Mouse (Mus musculus): Measurements from ENCODE around the gene Praf2. TPM values are rescaled to one million over a fixed set of nuclear protein-coding genes. Genes with fewer than 3 reads are reported as not detected.

The Praf2 gene
- polyA plus RNA-seq, 1 experiment from 2014 or later: 73.1 TPM

Other genes starting within 250 kb of the Praf2 start
- gene Foxp3, start 154.8 kb upstream of the Praf2 start, polyA plus RNA-seq (2015; fragmentation: Nextera tagmentation; extraction: Ambion mirVana): 0.14 TPM in 1 of 2 replicates, not detected in the other
- 1.6 and 2.5 TPM in 2 replicates for gene Ppp1r3f, start 154.2 kb upstream of the Praf2 start, polyA plus RNA-seq (2015; fragmentation: Nextera tagmentation; extraction: Ambion mirVana)
- 26.9 and 30.4 TPM in 2 replicates for gene Ccdc22, start 122.9 kb upstream of the Praf2 start, polyA plus RNA-seq (2015; fragmentation: Nextera tagmentation; extraction: Ambion mirVana)
- gene Cacna1f, start 121.4 kb upstream of the Praf2 start, polyA plus RNA-seq (2015; fragmentation: Nextera tagmentation; extraction: Ambion mirVana): not detected in 2 replicates
- gene Syp, start 90.0 kb upstream of the Praf2 start, polyA plus RNA-seq (2015; fragmentation: Nextera tagmentation; extraction: Ambion mirVana): 2.1 and 3.3 TPM in 2 replicates
- gene Prickle3, start 71.2 kb upstream of the Praf2 start, polyA plus RNA-seq (2015; fragmentation: Nextera tagmentation; extraction: Ambion mirVana): 9.9 and 11.8 TPM in 2 replicates
- 100 and 115 TPM in 2 replicates for gene Plp2, start 57.0 kb upstream of the Praf2 start, polyA plus RNA-seq (2015; fragmentation: Nextera tagmentation; extraction: Ambion mirVana)
- gene Magix, start 47.2 kb upstream of the Praf2 start, polyA plus RNA-seq (2015; fragmentation: Nextera tagmentation; extraction: Ambion mirVana): 0.66 TPM in 1 of 2 replicates, not detected in the other
- gene Gpkow, start 31.3 kb upstream of the Praf2 start, polyA plus RNA-seq (2015; fragmentation: Nextera tagmentation; extraction: Ambion mirVana): 37.2 and 40.6 TPM in 2 replicates
- gene Wdr45, start 14.1 kb upstream of the Praf2 start, polyA plus RNA-seq (2015; fragmentation: Nextera tagmentation; extraction: Ambion mirVana): 37.7 and 40.1 TPM in 2 replicates
- not detected in 2 replicates for gene Gm45208, start 6.2 kb upstream of the Praf2 start, polyA plus RNA-seq (2015; fragmentation: Nextera tagmentation; extraction: Ambion mirVana)
- gene Ccdc120, start 22.5 kb downstream of the Praf2 start, polyA plus RNA-seq (2015; fragmentation: Nextera tagmentation; extraction: Ambion mirVana): 17.7 and 22.4 TPM in 2 replicates
- 28.5 and 28.7 TPM in 2 replicates for gene Tfe3, start 34.1 kb downstream of the Praf2 start, polyA plus RNA-seq (2015; fragmentation: Nextera tagmentation; extraction: Ambion mirVana)
- 49.8 and 50.1 TPM in 2 replicates for gene Gripap1, start 61.3 kb downstream of the Praf2 start, polyA plus RNA-seq (2015; fragmentation: Nextera tagmentation; extraction: Ambion mirVana)
- gene Kcnd1, start 93.8 kb downstream of the Praf2 start, polyA plus RNA-seq (2015; fragmentation: Nextera tagmentation; extraction: Ambion mirVana): 1.3 and 2.3 TPM in 2 replicates
- gene Otud5, start 112.9 kb downstream of the Praf2 start, polyA plus RNA-seq (2015; fragmentation: Nextera tagmentation; extraction: Ambion mirVana): 47.9 and 51.4 TPM in 2 replicates
- 4.4 and 5.9 TPM in 2 replicates for gene Pim2, start 149.8 kb downstream of the Praf2 start, polyA plus RNA-seq (2015; fragmentation: Nextera tagmentation; extraction: Ambion mirVana)
- gene Slc35a2, start 155.6 kb downstream of the Praf2 start, polyA plus RNA-seq (2015; fragmentation: Nextera tagmentation; extraction: Ambion mirVana): 37.3 and 44.0 TPM in 2 replicates
- 155 and 156 TPM in 2 replicates for gene Pqbp1, start 170.8 kb downstream of the Praf2 start, polyA plus RNA-seq (2015; fragmentation: Nextera tagmentation; extraction: Ambion mirVana)
- gene Timm17b, start 170.9 kb downstream of the Praf2 start, polyA plus RNA-seq (2015; fragmentation: Nextera tagmentation; extraction: Ambion mirVana): 150 and 173 TPM in 2 replicates
- not detected in 2 replicates for gene Gm10491, start 179.4 kb downstream of the Praf2 start, polyA plus RNA-seq (2015; fragmentation: Nextera tagmentation; extraction: Ambion mirVana)
- gene Gm10490, start 181.1 kb downstream of the Praf2 start, polyA plus RNA-seq (2015; fragmentation: Nextera tagmentation; extraction: Ambion mirVana): not detected in 2 replicates
- 2.0 and 3.1 TPM in 2 replicates for gene Pcsk1n, start 191.4 kb downstream of the Praf2 start, polyA plus RNA-seq (2015; fragmentation: Nextera tagmentation; extraction: Ambion mirVana)
- not detected in 2 replicates for gene Eras, start 200.2 kb downstream of the Praf2 start, polyA plus RNA-seq (2015; fragmentation: Nextera tagmentation; extraction: Ambion mirVana)
- 41.8 TPM in 2 replicates for gene Hdac6, start 219.4 kb downstream of the Praf2 start, polyA plus RNA-seq (2015; fragmentation: Nextera tagmentation; extraction: Ambion mirVana)
- 1.6 and 2.0 TPM in 2 replicates for gene Gata1, start 249.6 kb downstream of the Praf2 start, polyA plus RNA-seq (2015; fragmentation: Nextera tagmentation; extraction: Ambion mirVana)